Mouse (Mus musculus): ENCODE measurements around the gene Gmds. TPM values are rescaled to one million over a fixed set of nuclear protein-coding genes. Genes with fewer than 3 reads are reported as not detected.
A peak's percentile ranks its signal among the peaks of the same experiment; 100 is the strongest.

Gene Gmds
- total and polyA plus RNA-seq, 2 experiments from 2014 or later: 18.6 to 35.1 TPM

DNA sequence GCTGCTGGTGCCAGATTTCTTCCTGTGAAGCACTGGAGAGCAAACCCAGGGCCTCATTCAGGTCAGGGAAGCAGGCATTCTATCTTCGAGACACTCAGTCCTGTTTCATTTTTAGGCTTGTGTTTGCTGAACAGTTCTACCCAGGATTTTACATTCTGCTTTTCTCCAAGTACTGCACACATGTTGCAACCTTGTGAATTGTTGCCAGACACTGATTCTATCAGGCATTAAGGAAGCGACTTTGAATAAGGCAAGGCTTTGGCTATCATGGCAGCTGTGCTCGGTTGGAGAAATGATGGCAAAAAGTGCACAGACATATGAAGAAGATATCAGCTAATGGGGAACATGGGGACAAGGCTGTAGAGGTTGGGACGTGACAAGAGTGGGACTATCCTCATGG lies 510.1 kb downstream of the Gmds start:
- TF ChIP-seq CTCF (IDR thresholded peaks at IDR 0.05; ENCODE audit: low read depth): no peak
- Histone ChIP-seq H3K4me2 (ENCODE audit: low read depth) (no peak overlapping the region), H3K27me3 (ENCODE audit: insufficient read depth, low read length) (no peaks in the 10 kb centered on the region), H3K36me3 (ENCODE audit: insufficient read depth) (no peaks in the 10 kb centered on the region), H3K9me3 (ENCODE audit: low read length) (no peaks in the 10 kb centered on the region), H3K27ac (ENCODE audit: low read depth, low read length) (no peak overlapping the region), H3K9ac (no peak overlapping the region), H3K4me3 (ENCODE audit: low read depth, low read length) (no peak overlapping the region), H3K4me1 (ENCODE audit: insufficient read depth) (no peaks in the 10 kb centered on the region)
- whole genome bisulfite sequencing: 92% methylated on average over 4 of the region's 4 CpGs
- DNase-seq (no peak), ATAC-seq (no peak)

GRCm38 (mm10) chr13:31827820-31828332 lies 510.7 kb downstream of the Gmds start:
- no peaks in the 10 kb centered on the region for H3K4me1 ChIP-seq (ENCODE audit: insufficient read depth)
- WGBS: 68% methylated on average over 3 of the region's 3 CpGs

GRCm38 (mm10) chr13:31827160-31827559 lies 511.4 kb downstream of the Gmds start:
- TF ChIP-seq CTCF (IDR thresholded peaks at IDR 0.05; ENCODE audit: low read depth): no peak
- ATAC-seq: no peak
- H3K27me3 ChIP-seq (ENCODE audit: insufficient read depth, low read length): no peaks in the 10 kb centered on the region
- no peaks in the 10 kb centered on the region for H3K36me3 ChIP-seq (ENCODE audit: insufficient read depth)
- no peaks in the 10 kb centered on the region for H3K4me1 ChIP-seq (ENCODE audit: insufficient read depth)
- H3K9me3 ChIP-seq (ENCODE audit: low read length): no peaks in the 10 kb centered on the region
- no peak overlapping the region for H3K27ac ChIP-seq (ENCODE audit: low read depth, low read length)
- no peak overlapping the region for H3K9ac ChIP-seq
- DNase-seq: no peak
- WGBS: 78% methylated on average over 5 of the region's 5 CpGs
- H3K4me3 ChIP-seq (ENCODE audit: low read depth, low read length): no peak overlapping the region
- no peak overlapping the region for H3K4me2 ChIP-seq (ENCODE audit: low read depth)

More at GRCm38 (mm10) chr13:31827820-31828332, 510.7 kb downstream of the Gmds start:
- no peak overlapping the region for H3K4me3 ChIP-seq (ENCODE audit: low read depth, low read length)
- TF ChIP-seq CTCF (IDR thresholded peaks at IDR 0.05; ENCODE audit: low read depth): peak; percentile 11; the same call in 1 of the 2 replicates
- H3K36me3 ChIP-seq (ENCODE audit: insufficient read depth): no peaks in the 10 kb centered on the region
- no peaks in the 10 kb centered on the region for H3K27me3 ChIP-seq (ENCODE audit: insufficient read depth, low read length)
- ATAC-seq: no peak
- no peaks in the 10 kb centered on the region for H3K9me3 ChIP-seq (ENCODE audit: low read length)
- H3K27ac ChIP-seq (ENCODE audit: low read depth, low read length): no peak overlapping the region
- no peak overlapping the region for H3K9ac ChIP-seq
- no peak for DNase-seq
- H3K4me2 ChIP-seq (ENCODE audit: low read depth): no peak overlapping the region

DNA sequence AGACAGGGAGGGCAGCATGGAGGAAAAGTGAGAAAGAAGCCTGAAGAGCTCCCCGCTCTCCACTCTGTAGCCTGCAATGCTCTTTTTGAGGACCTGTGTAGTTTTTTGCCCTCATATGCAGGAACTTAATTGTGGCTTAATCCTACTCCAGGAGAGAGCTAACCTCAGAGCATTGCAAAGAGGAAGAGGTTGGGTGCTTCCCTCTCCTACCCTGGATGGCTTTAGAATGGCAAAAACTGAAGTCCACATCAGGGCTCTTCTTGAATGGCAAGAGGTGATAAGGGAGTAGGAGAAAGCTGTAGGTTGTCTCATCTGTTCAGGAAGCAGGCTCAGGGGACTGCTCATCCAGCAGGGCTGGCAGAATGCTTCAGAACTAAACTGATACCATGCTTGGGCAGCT lies 513.4 kb downstream of the Gmds start:
- 0 out of 2 replicates have a peak, but pooled peaks cover under 1% of the 10 kb centered on the region for H3K27me3 ChIP-seq (ENCODE audit: insufficient read depth, low read length)
- DNase-seq: no peak
- no peaks in the 10 kb centered on the region for H3K9me3 ChIP-seq (ENCODE audit: low read length)
- H3K4me2 ChIP-seq (ENCODE audit: low read depth): no peak overlapping the region
- ATAC-seq: no peak
- no peak for TF ChIP-seq CTCF (IDR thresholded peaks at IDR 0.05; ENCODE audit: low read depth)
- no peak overlapping the region for H3K9ac ChIP-seq
- no peak overlapping the region for H3K4me3 ChIP-seq (ENCODE audit: low read depth, low read length)
- 91% methylated on average over 1 of the region's 1 CpGs for WGBS
- H3K27ac ChIP-seq (ENCODE audit: low read depth, low read length): no peak overlapping the region
- no peaks in the 10 kb centered on the region for H3K36me3 ChIP-seq (ENCODE audit: insufficient read depth)
- H3K4me1 ChIP-seq (ENCODE audit: insufficient read depth): no peaks in the 10 kb centered on the region

- WGBS: 27% methylated on average over 5 of the region's 5 CpGs
- no peak for ATAC-seq
Measured at GRCm38 (mm10) chr13:31823316-31823715, 515.2 kb downstream of the Gmds start.

DNA sequence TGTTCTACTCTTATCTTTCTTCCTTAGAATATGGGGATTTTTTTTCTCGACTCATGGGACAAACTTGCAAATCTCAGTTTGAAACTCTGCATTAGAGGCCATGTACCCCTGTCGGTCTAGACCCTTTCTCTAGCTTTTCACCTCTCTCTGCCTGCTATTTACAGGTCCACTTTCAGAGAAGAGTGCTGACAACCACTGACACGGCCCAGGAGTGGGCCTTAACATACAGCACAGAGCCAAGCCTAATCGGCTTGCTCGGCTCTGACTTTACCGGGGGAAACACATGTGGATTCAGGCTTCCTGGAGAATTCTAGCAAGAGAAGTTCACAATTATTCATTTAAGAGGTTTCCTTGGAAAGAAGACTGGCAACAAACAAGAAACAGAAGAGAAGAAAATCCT lies 517.5 kb downstream of the Gmds start:
- Histone ChIP-seq H3K27ac (ENCODE audit: low read depth, low read length) (peak overlapping the region; percentile 5; the same call in 1 of the 2 replicates), H3K9ac (no peak overlapping the region), H3K4me3 (ENCODE audit: low read depth, low read length) (peak overlapping the region; percentile 19), H3K9me3 (ENCODE audit: low read length) (no peaks in the 10 kb centered on the region), H3K36me3 (ENCODE audit: insufficient read depth) (no peaks in the 10 kb centered on the region), H3K27me3 (ENCODE audit: insufficient read depth, low read length) (peaks cover 19% of the 10 kb centered on the region), H3K4me1 (ENCODE audit: insufficient read depth) (no peaks in the 10 kb centered on the region), H3K4me2 (ENCODE audit: low read depth) (peak overlapping the region; percentile 47)
- no peak for ATAC-seq
- no peak for TF ChIP-seq CTCF (IDR thresholded peaks at IDR 0.05; ENCODE audit: low read depth)
- WGBS: 29% methylated on average over 6 of the region's 6 CpGs
- DNase-seq: no peak

More at GRCm38 (mm10) chr13:31823316-31823715, 515.2 kb downstream of the Gmds start:
- no peak overlapping the region for H3K4me3 ChIP-seq (ENCODE audit: low read depth, low read length)
- H3K9me3 ChIP-seq (ENCODE audit: low read length): no peaks in the 10 kb centered on the region
- H3K4me1 ChIP-seq (ENCODE audit: insufficient read depth): no peaks in the 10 kb centered on the region
- H3K27me3 ChIP-seq (ENCODE audit: insufficient read depth, low read length): peaks cover 6% of the 10 kb centered on the region; the same call in 1 of the 2 replicates
- no peak for DNase-seq
- H3K9ac ChIP-seq: no peak overlapping the region
- no peak overlapping the region for H3K4me2 ChIP-seq (ENCODE audit: low read depth)
- TF ChIP-seq CTCF (IDR thresholded peaks at IDR 0.05; ENCODE audit: low read depth): no peak
- no peaks in the 10 kb centered on the region for H3K36me3 ChIP-seq (ENCODE audit: insufficient read depth)
- H3K27ac ChIP-seq (ENCODE audit: low read depth, low read length): no peak overlapping the region

DNA sequence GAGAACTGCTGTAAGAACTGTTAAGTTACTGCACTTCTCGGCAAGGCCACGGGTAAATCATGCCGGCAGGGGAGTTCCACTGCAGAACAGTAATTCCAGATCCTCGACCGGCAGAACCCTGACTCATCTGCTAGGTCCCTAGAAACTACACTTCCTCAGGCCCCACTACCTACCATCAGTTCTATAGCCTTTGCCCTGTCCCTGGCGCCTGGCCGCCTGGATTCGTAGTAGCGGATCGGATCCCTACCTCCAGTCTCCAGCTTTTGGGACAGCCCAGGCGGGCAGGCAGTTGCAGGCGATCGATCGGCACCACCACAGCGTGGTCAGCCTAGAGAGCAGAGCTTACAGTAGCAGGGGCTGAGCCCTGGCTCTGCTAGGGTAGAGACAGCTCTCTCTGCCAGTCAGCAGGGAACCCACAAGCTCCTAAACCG lies 517.9 kb downstream of the Gmds start:
- Histone ChIP-seq H3K36me3 (ENCODE audit: insufficient read depth) (no peaks in the 10 kb centered on the region), H3K4me1 (ENCODE audit: insufficient read depth) (no peaks in the 10 kb centered on the region), H3K9ac (no peak overlapping the region), H3K9me3 (ENCODE audit: low read length) (no peaks in the 10 kb centered on the region), H3K27me3 (ENCODE audit: insufficient read depth, low read length) (peaks cover 24% of the 10 kb centered on the region), H3K4me2 (ENCODE audit: low read depth) (peak overlapping the region; percentile 47), H3K27ac (ENCODE audit: low read depth, low read length) (peak overlapping the region; percentile 5; the same call in 1 of the 2 replicates), H3K4me3 (ENCODE audit: low read depth, low read length) (peak overlapping the region; percentile 19)
- no peak for TF ChIP-seq CTCF (IDR thresholded peaks at IDR 0.05; ENCODE audit: low read depth)
- peak; percentile 35 for DNase-seq
- 4% methylated on average over 16 of the region's 16 CpGs for WGBS
- peak; percentile 68 for ATAC-seq

All from forebrain, postnatal 0 days (tissue).